Mouse (Mus musculus): ENCODE results near the gene Mepe.

DNA sequence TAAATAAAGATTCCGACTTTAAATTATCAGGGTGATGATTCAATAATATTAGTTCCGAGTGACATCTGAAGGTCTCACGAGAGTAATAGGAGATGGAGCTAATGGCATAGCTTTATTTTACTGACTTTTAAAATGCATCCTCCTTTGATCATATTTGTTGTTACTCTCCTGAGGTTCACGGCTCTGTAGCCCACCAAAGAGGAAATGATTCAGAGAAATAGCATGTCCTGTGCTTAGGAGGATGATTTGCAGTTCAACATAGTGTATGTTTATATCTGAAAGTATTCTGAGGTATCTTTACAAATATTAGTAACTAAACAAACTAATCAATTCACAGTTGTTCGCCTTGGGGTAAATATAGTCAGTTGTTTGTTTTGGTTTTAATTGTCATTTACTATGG, 32.4 kb downstream of the Mepe start:
- TF ChIP-seq CTCF (IDR thresholded peaks at IDR 0.05; ENCODE audit: extremely low read depth, insufficient read depth, insufficient read length, insufficient replicate concordance) (no peak), POLR2A (IDR thresholded peaks at IDR 0.05; ENCODE audit: low read depth, low read length) (no peak)

Measured in spleen, adult 2 months (tissue).